Mouse (Mus musculus) A20 (cell line): ENCODE results near the gene Srrt.
A peak's percentile ranks its signal among the peaks of the same experiment; 100 is the strongest.

Source experiments
- DNase-seq: peaks from one replicate; pipeline ENCODE4 v3.0.0-alpha.2; 2011; ENCODE audit warnings: low read depth, low spot score

Srrt gene

DNA sequence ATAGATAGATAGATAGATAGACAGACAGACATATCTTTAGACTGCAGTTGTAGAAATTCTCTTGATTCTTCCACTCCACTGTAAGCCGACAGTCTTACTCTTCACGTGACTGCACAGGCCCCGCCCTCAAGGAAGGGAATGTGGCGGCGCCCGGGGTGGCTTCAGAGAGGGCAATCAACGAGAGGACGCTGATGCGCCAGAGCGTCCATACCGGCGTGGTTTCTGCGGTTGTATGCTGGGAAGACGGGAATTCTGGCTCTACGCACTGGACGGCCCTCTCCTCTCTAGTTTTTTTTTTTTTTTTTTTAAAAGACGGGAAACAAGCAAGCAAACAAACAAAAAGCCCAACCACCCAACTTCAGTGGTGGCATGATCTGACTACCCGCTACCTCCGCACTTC is 30.8 kb upstream of the Srrt start:
- DNase-seq, result peak; percentile 43

DNA sequence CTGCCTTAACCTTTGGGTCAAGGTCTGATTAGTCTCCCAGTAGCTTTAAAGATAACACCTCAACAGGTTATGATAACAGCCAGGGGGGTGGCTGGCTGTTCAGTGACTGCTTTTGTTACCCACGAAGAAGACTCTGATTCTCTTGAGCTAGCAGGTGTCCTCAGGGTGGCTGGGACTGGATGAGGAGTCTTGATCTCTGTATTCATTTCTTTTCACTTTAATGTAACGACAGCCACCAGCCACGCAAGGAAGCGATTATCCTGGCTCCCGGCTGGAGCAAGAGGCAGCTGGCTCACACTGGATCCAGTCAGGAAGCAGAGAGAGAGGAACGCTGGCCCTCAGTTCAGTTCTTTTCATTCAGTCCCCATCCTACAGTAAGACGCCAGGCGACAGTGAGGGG is 29.7 kb upstream of the Srrt start:
- DNase-seq, result no peak

DNA sequence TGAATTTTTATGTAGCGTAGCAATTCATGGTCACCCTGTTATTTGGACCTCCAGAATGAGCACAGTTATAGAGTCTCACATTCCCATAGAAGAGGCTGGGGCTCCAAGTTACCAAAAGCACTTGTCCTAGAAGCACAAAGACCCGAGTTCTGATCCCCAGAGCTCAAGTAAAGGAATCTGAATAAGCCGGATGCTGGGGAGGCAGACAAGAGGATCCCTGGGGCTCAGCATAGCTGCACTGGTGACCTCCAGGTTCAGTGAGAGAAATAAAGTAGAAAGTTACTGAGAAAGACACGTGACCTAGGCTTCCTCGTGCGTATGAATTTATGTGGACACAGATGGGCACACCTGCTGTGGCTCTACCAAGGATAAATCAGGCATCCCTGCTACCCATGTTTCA is 27.6 kb upstream of the Srrt start:
- no peak for DNase-seq

DNA sequence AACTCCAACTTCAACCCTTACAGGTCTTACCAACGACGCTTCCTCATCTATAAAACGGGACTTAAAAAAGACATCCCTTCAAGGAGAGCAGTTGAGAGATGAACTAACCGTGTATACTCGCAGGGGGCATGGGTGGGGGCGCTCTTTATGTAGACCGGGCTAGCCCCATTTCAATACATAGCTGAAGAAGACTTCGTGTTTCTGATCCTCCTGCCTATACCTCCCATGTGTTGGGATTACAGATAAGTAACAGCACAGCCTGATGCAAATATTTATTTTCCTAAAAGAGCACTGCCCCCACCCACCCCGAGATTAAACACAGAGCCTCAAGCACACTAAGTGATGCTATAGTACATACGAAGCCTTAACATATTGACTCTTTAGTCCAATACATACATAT is 26.8 kb upstream of the Srrt start:
- DNase-seq, result no peak

DNA sequence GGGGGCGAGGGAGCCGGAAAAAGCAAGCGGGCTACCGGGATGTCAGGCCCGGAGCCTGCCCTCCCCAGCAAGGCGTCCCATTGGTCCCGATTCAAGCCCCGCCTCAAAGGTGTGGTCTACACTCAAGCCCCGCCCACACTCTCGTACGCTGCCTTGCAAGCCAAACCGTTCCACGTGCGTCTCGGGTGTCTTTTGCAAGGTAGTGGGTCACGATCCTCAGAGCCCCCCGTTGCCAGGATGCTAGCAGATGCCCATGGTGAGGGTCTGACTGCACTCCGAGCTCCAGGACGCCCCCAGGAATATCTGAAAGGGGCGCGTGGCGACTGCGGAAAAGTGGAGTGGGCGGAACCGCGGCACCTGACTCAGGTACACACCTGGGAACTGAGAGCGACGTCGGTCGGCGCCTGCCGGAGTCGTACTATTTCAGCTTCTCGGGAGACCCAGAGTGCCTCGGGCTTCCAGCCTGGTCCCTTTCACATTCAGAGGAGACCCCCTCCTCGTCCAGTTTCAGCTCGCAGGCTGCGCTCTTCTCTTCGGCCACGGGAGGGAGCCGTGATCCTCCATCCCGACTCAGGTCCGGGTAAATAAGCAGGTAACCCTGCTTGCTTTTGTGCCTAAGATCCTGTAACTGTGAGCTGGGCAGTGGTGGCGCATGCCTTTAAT is 26.2 kb upstream of the Srrt start, which contains the start of gene Slc12a9:
Gene Slc12a9, minus strand, starts transcription at position 86 of the 663 bp plus-strand sequence.
- DNase-seq, result peak; percentile 95

DNA sequence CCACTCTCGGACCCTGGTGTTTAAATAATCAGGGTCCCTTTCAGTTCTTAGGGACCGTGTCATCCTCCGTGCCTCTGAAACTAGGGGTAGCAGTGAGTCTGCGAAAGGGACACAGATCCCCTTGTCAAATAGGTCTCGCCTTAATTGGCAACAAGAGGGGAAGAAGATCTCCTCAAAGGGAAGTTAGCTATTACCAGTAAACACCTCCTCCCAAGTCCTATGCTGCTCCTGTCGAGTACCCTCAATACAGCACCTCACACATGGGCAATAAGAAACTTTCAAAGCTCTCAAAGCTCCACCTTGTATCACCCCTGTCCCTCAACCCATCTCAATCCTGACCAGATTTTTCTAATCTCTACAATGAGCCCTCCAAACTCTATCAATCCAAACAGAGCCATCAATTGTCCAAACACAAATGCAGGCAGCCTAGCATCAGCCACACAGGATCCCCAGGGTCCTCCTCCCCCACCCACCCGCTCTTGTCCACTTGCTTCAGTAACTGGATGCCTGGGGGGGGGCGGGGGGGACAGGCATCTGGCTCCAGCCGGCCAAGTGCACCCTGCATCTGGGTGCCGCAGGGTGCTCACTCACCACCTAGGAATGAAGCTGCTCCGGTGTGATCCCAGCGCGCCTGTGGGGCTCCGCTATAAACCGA is 25.5 kb upstream of the Srrt start:
- DNase-seq, result peak; percentile 50

DNA sequence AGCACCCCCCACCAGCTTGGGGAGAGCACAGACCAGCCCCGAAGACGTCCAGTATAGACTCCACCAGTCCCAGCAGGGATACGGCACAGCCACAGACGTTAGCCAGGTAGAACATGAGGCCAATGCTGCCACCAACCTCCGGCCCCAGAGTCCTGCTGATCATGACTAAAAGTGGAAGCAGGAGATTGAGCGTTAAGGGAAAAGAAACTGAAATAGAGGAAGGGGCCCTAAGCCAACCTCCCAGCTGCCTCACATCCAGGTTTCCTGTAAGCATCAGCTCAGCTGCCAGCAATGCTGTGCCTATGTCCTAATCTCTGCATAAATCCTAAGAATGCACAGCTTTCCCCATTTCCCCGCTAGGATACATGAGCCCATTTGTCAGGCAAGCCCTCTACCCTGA is 23.4 kb upstream of the Srrt start:
- DNase-seq, result peak; percentile 71

DNA sequence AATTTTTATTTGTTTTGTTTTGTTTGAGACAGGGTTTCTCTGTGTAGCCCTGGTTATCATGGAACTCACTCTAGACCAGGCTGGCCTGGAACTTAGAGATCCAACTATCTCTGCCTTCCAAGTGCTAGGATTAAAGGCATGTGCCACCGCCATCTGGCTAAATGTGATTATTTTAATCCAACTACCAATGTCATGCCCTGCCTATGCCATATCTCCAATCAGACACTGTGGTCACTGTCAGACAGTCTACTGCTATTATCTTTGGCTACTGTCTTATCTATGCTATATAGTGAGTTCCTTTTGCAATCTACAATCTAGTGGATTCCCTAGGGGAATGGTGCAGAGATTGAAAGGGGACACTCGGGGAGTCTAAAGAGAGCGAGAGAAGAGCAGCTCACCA is 13.5 kb upstream of the Srrt start:
- DNase-seq, result no peak

DNA sequence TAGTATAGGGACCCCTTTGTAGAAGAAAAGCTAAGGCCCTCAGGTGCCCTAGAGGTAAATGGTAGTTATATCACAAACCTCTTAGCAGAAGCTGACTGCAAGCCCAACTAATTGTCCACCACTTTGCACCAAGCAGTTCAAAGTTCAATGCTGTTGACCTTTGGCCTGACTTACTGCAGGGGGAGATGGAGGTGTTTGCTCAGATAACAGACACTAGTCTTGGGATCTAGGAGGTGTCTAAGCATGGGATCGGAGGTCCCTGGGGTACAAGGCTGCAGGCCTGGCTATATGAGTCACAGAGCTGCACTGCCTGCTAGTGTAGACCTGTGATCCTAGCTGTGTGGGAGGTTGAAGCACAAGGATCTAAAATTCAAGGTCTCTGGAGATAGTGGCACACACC is 11.1 kb upstream of the Srrt start:
- DNase-seq, result no peak

DNA sequence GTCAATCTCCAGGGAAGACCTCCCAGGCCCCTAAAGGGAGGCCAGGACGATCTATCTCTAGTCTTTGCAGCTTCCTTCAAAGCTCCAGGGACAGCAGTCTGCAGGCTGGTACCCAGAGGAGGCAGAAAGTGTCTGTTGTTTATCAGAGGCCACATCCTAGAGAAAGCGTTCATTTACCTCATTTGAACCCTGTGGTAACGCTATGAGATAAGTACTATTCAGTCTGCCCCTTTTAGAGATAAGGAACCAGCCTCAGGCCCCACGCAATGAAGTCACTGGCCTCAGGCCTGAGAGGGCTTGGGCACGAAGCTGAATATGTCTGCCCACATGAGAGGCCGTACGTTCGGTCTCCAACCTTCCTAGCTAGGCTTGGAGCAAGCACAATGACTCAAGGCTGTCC is 9.9 kb upstream of the Srrt start:
- DNase-seq, result no peak

DNA sequence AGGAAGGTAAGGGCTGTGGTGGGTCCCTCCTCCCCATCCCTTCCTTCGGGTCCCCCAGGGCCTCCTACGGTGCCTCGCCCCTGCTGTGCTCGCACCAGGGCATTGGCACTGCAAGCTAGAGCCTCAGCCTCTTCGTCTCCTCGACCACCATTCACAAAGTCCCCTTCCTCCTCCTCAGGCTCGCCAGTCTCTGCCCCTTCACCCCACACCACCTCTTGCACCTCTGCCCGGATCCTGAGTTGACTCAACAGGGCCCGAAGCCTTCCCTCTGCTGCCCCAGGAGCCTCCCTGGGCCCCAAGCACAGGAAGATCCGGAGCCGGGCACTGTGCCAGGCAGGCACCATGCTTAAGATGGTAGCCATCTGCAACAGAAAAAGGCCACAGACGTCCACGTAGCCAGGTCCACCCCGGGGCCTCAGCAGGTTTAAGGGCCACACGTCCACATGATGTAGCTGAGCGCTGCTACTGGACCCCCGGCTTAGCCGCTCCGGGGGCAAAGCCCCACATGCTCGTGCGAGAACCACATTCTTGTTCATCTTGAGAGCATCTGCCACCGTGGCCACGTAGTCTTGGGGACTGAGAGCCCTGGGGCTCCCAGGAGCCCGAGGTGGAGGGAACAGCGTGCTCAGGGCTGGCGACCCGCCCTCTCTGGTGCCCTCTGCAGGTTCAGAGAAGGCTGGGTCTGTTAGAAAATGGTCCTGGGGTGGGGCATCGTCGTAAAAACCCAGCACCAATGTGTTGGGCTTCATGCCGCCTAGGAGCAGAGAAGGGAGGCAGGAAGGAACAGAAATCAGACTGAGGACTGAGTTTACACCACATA is 7.8 kb upstream of the Srrt start:
- DNase-seq, result no peak

DNA sequence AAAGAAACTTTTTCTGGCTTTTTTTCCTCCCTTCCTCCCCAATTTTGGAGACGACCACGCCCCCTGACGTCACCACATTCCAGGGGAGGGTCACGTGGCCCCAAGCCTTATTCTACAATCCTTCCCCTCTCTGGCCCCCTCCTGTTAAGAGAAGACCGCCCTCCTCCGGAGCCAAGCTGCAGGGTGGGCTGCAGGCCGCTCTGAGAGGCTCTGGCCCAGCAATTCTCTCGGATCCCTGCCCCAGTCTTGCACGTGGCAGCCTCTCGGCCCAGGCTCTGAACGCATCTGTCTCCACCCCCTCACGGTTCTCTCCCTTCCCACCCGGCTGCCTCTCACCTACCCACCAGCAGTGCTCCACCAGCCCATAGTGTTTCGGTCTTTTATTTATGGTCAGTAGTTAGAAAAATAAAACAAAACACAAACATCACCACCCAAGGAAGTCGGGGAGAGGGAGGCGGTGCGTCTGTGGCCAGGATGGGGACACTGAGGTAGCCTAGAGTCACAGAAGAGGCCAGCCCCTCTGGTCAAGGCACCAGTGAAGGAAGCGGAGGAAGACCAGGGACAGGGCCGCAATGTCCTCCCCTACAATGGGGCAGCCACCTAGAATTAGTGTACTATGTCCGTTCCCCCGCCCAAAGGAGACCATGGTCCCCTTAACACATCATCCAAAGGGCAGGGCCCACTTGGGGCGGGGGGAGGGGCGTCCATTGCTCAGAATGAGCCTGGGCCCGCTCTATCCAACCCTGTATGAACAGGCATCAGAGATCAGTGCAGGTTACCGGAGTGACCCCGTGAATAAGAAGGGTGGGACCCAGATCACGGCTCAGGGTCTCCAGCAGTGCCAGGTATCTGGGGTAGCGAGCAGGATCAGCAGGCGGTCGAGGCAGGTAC is 7.0 kb upstream of the Srrt start, which contains the start of gene Trip6:
Gene Trip6, minus strand, starts transcription at position 212 of the 891 bp plus-strand sequence.
- no peak for DNase-seq

DNA sequence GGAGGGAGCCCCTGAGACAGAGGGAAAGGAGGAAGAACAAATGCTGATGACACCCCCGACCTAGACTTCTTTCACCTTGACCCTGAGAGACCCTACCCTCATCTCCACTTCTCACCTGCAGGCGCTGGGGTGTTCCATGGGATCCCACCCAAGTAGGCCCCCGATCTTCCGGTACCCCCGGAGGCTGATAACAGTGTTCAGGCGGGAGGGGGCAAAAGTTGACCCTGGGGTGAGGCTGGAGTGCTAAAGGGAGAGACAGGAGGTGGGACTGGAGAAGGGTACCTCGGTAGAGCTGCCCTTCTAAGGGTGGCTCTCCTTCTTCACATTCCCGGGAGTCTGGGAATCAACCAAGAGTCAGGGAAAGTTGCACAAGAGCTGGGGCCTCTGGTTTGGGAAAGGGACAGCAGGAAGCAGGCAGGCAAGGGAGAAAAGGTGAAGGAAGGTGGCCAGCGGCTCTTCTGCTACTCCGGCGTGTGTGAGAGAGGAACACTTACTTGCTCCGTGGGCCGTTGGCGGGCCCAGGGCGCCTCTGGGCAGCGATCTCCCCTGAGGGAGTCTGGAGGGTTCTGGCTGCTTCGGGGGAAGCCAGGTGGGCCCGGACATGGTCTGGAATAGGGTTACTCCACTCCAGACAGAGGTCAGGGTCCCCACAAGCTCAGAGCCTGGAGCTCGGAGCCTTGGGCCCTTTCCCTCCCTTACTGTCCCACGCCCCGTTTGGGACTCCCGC is 6.2 kb upstream of the Srrt start:
- no peak for DNase-seq

DNA sequence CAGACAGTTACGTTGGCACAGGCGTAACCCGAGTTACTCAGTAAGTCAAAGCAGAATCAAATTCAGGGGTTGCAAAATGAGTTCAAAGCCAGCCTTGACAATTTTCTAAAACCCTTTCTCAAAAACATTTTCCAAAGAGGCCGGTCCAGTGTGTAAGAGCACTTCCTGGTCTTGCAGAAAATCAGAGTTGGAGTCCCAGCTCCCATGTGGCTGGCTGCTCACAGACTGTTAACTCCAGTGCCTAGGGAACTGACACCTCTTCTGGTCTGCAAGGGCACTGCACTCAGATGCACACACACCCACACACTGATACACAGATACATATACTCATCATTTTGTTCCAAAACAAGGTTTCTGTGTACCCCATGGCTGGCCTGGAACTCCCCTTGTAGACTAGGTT is 882 bp upstream of the Srrt start:
- DNase-seq, result peak; percentile 51

DNA sequence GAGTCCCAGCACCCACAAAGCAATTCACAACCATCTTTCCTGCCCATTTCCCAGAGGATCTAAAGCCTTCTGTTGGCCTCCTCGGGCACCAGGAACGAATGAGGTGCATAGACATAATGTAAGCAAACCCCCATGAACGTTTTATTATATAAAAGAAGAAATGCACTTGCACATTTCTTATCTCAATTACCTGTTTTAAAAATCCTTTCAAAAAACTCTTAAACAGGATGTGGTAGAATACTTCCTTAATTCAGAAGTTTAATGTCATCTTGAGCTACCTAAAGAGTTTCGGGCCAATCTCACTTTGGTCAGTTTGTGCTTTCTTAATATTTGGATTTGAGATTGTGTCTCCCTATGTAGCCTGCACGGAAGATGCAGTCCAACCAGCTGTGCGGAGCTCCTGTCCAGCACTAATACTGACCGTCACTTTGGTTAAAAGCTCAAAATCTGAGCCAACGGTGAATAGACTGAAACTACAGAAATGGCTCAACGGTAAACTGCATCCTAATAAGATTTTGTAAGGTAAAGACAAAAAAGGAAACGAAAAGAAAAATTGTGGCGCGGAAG is 952 bp downstream of the Srrt start:
- no peak for DNase-seq

DNA sequence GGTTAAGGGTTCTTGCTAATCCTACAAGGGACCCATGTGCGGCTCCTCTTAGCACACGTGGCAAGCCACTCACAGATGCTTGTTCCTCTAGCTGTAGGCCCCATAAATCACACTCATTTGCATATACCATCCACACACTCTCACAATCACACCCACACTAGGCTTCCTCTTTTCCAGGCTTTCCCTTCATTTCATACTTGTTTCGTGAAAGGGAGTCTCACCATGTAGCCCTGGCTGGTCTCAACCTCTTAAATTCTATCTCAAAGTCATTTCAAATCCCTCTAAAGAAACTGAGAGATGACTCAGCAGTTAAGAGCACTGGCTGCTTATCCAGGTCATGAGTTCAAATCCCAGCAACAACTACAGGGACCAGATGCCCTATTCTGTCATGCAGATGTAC is 1.7 kb downstream of the Srrt start:
- peak; percentile 90 for DNase-seq

DNA sequence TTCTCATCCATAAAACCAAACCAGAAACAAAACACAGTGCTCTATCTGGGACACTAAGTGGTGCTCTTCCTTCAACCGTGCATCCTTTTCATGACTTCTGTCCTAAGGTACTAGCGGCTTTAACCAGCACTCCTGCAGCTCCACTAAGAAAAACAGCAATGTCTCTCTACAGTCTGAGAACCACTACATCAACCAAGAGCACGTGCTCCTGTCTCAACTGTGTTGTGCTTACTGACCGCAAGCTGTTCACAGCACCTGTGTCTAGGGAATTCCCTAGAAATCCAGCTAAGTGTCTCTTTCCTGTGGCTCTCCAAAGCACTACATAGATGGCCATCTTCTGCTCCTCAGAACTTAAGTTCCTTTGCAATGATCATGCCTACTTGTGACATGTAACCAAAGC is 2.7 kb downstream of the Srrt start:
- peak; percentile 19 for DNase-seq

DNA sequence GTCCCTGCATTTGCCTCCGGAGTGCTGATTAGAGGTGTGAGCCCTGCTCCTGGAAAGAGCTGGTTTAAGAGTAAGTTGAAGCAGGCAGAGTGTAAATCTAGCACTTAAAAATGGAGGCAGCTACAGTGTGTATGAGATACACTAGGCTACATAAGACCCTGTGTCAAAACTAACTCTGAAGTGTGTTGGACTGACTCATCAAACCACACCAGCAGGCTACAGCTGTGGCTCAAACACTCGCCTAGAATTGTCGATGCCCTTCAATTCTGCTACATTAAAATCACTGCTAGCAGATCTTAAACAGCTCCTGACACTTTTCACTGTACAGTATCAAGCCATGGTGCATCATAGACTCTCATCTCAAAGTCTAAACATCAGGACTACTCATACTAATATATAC is 3.3 kb downstream of the Srrt start:
- no peak for DNase-seq

DNA sequence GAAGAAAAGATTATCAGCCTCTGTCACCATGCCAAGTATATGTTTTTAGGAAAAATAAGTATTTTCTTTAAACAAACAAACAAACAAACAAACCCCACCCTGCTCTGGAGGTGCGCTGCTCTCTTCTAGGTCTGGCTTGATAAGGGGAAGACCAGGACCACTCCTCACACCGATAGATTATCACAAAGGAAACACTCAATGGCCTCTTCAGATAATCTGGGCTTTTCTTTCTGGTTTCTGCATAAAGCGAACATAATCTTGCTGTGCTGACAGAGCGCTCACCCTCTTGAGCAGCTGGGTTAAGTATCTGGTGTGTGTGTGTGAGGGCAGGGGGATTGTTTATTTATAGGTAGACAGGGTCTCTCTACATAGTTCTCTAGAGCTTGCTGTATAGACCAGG is 3.9 kb downstream of the Srrt start:
- DNase-seq, result no peak

DNA sequence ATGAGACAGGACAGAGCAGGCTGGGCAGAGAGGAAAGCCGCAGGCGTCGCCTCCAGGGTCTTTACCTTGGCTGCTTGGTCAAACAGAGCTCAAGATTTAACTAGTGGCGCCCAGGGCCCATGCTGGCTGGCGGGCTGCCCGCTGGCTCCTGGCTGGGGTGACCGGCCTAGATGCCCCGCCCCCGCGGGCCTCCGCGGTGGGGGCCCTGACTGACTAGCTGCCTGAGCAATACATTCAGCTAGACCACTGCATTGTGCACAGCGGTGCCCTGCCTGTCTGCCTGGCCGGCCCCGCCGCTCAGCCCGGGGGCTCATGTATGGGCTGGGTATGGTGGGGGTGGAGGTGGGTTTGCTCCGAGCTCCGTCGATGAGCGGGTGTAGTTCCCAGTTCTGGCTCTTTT is 6.2 kb downstream of the Srrt start:
- DNase-seq, result no peak

DNA sequence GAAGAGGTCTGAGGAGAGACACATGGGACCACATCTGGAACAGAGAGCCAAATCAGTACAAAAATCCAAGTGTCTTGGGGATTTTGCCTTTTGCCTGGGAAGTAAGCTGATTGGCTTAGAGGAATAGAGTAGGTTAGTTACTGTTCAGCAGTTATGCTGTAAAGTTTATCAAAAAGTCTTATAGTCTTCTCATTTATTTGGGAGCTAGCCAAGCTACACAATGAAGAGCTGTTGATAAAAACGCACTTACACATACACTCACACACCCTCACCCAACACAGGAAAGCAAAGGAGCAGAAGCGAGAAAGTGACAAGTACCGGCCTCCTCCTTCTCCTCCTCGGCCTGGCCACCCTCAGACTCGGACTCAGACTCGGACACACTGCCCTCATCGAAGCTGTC is 8.2 kb downstream of the Srrt start:
- no peak for DNase-seq
